Mouse (Mus musculus) frontal cortex, postnatal 36 days (tissue): ENCODE measurements at regions not wholly inside any gene's neighbourhood (a gene's known extent, or its start where the extent isn't known, plus 50 kb on each side); places are given as distances from the start of the nearest gene placed in this dataset.
A peak's percentile ranks its signal among the peaks of the same experiment; 100 is the strongest.

Experiments
- DNase-seq, 2 experiments: peaks; one replicate each; pipeline ENCODE4 v3.0.0; 2022; ENCODE audit warnings: low spot score in 2 of 2

DNA sequence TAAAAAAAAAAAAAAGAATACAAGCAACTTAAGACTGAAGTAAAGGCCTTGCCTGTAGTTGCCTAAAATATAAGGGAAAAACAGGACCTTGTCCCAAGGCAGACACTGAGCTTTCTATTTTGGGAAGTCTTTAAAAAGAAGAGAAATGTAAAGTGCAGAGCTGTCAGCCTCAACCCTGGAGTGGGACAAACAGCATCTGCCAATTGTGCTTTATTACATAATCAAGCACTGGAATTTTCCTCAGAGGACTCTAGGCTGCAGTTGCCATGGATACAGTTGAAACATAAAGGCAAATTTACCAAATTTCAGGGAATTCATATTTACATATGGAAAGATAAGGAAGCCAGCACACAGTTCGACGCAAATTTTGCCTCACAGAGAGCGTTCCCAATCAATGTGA, 406.7 kb downstream of the Gm597 start:
- DNase-seq: peak; percentile 40 to 78

DNA sequence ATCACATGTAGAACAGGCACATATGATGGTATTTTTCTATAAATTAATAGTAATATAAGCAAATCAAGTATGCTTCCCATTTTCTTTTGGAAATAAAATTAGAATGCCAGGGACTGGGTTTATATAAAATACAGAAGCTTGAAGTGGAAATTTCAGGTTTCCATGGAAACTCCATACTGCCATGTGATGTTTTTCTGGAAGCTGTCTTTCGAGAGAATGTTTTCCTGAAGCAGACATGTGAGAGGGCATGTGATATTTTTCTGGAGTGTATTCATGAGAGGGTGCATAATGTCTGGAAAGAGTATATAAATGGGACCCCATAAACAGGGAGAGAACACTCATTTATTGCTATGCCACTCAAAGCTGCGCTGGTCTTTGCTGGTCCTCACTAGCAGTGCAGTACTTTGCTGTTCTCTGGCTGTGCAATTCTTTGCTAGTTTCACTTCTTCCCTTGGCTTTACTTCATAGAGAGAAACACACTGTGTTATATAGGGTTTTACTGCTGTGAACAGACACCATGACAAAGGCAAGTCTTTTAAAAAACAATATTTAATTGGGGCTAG, 430.6 kb downstream of the Gm597 start:
- peak; percentile 9 to 42 for DNase-seq

DNA sequence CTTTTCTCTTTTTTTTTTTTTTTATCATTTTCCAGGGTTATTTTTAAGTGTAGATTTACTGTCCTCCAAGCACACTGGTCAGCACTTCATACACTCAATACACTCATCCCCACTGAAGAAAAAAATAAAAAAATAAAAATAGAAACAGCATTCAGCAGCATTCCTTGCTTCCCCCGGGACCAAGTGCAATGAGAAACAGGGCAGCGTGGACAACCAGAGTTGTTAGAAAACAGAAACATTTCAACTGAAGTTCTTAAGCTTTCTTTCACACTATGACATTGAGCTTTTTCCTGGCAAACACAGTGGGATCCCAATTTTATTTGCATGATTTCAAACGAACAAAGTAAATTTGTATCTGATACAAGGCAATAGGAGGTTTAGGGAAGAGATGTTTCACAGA, 431.5 kb downstream of the Gm597 start:
- DNase-seq: no peak

DNA sequence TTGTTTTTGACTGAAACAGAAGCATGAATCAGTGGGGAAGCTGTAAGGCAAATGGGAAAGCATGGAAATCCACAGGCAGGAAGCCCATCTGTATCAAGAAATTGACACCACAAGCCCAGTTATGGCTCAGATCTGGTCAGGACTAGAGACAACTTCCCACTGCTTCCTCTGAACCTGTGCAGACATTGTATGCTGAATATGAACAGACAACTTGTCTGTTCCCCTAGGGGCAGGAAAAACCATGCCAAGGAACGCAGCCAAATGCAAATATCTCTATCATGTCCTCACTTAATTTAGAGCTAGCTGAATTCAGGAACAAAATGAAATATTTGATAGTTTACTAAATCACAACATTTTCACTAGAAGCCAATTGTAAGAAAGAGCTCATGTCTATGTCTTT, 440.0 kb downstream of the Gm597 start:
- DNase-seq: no peak

DNA sequence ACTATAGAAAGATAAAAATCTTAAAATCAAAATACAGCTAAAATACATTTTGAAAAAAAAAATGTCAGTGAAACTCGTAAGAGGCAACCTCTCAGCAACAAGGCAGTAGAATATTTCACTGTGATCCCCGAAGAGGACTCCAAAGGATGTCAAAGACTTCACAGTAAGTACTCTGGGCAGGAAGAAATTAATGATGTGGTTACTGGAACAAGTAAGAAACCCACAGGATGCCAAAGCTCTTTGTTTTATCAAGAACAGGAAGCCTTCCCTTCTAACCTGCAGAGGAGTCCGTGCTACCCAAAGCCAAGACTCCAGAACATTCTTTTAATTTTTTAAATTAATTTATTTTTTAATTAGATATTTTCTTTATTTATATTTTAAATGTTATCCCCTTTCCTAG, 445.7 kb downstream of the Gm597 start:
- no peak for DNase-seq

DNA sequence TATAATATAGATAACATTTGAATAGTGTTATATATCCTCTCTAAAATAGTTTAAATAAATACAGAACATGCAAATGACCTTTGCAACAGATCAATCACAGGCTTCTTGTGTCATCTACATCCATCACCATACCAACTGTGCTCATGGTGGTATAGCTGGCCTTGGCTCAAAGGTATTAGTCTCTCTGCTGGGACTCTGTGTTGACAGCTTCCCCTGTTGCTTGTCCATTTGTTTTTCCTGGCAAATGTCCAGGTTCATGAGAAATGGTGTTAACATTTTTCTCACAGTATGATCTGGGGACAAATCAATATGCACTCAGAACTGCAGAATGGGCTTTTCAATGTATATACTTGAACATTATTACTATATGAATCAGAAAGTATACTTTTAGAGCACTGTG, 448.0 kb downstream of the Gm597 start:
- DNase-seq: no peak

DNA sequence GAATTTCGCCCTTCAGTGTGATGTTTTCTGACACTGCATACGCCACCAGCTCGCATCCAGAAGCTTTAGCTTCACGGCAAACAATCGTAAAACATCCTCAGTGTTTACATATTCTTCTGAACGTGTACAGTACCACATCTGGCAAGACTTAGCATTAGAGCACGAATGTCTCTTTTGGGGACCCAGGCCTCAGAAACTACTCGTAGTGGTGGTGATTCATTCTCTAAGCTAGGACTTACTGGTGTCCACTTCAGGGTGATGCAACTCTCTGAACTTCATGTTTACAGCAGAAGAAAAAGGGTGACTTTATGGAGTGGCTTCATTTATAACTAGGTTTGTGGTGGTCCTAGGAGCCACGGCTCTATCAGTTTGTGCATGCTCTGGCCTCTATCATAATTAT, 451.1 kb downstream of the Gm597 start:
- no peak for DNase-seq

DNA sequence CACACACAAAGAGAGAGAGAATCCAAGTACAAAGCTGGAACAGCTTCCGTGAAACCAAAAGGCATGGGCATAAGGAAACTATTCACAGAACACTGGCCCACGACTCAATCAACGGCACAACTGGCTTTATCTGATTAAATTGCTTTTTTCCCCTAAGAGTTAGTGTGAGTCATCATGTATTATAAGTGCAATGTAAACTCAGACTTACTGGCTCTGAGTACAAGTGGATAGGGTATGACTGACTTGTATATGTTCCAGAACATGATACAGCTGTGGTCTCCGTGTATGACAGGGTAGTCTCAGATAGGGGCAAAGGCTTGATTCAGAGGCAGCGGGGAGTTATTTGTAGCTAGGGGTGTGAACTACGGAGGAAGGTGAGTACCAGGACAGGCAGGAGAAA, 451.5 kb downstream of the Gm597 start:
- no peak for DNase-seq

DNA sequence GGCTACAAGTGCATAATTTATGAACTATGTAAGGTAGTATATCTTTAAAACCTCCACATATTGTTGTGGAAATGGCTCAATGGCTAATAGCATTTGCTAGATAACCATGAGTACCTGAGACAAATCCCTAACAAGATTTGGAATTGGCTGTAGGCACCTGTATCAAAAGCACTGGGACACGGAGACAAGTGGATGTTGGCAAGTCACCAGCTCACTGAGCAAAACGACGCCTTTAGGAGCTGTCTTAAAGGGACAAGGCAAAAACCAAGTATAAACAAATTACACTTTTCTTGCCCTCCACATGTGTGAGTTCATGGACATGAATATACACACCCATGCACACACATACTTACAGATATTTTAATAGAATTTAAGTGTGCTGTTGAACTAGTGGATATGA, 455.9 kb downstream of the Gm597 start:
- no peak for DNase-seq
